Mouse (Mus musculus): ENCODE measurements around the gene 4930402H24Rik.

DNA sequence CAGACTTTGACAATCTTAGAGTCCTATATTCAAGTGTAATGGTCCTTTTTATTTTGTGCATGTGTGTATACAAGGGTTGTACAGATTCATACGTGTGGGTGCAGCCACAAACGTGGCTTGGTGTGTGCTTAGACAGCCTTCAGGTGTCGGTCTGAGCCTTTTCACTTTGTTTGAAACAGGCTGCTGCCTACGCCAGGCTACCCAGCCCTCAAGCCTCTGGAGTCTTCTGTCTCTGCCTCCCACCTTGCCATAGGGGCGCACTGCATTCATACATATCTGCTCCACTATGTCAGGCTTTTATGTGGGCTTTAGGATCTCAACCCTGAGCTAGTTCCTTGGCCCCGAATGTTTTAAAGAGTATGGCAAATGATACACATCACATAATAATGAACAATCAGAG is 116.6 kb downstream of the 4930402H24Rik start:
- no peak for TF ChIP-seq EP300 (optimal IDR thresholded peaks at IDR 0.05)
- no peak for TF ChIP-seq CTCF (IDR thresholded peaks at IDR 0.05; ENCODE audit: low read depth)

Measured in stomach, postnatal 0 days (tissue).